Mouse (Mus musculus) testis, postnatal 14 days (tissue): Measurements from ENCODE around the gene Dctn3.
"Not testable (repeated sequence)": the region's sequence is repeated elsewhere in the genome, so short reads cannot be mapped to it uniquely, and the experiment has no call there.

ENCODE experiments used
- DNase-seq: peaks from one replicate; pipeline ENCODE4 v3.0.0; 2021; ENCODE audit warnings: low spot score

Gene Dctn3

GRCm38 (mm10) chr4:41698421-41699016, 24.5 kb downstream of the Dctn3 start:
- not testable (repeated sequence) for DNase-seq

- peak; percentile 67 for DNase-seq
These were observed 25.8 kb downstream of the Dctn3 start, which contains the start of gene Cntfr for GRCm38 (mm10) chr4:41696930-41697841. Gene Cntfr, minus strand, starts transcription at chr4:41697089.

GRCm38 (mm10) chr4:41696452-41696851, 26.5 kb downstream of the Dctn3 start:
- not testable (repeated sequence) for DNase-seq

- not testable (repeated sequence) for DNase-seq
These were observed 27.2 kb downstream of the Dctn3 start for GRCm38 (mm10) chr4:41695800-41696199.

DNA sequence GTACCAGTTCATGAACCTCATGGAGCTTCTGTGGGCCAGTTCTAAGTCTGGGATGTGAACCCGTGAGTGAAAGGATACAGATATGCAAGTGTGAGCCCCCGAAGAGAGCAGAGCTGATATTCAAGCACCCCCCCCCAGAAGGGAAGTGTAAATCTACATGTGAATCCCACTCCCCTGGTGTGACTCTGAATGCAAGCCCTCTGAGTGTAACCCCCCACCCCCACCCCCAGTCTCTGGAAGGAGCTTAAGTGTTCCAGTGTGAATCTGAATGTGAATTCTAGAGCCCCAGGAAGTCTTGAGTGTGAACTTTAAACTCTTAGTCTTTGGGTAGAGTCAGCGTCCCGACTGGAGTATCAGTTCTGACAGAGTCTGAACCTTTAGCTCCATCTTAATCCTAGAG, 29.5 kb downstream of the Dctn3 start:
- not testable (repeated sequence) for DNase-seq

DNA sequence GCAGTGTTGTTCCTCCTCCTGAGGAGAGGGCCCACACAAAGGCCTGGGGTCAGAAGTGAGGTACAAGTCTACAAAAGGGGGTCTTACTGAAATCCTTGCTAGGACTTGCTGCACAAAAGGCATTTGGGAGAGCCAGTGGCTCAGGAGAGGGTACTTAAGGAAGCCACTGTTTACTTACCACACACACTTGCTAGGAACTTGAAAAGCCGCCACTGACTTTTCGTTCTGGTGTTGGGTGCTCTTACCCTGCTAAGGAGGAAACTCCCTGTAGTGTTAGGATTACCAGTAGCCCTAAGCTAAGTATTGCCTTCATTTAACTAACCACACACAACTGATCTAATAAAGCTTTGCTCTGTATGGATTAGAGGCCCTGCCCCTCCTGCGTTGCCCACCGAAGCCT, 33.0 kb downstream of the Dctn3 start:
- DNase-seq = not testable (repeated sequence)

DNA sequence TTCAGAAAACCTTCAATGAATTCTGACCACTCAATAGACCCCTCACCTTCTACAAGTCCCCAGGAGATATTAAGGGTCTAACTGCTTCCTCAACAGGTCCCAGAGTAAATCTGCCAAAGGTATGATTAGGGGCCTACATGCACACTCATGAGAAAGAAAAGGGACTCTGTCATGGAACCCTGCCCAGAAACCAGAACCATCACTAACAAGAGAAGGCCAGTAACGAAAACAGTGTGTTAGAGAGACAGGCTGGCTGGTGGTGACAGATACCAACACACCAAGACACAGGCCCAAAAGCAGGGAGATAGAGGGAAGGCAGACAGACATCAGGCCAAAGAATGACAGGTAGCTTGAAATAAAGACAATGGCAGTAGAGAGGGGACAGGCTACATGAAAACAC, 34.4 kb downstream of the Dctn3 start:
- not testable (repeated sequence) for DNase-seq

DNA sequence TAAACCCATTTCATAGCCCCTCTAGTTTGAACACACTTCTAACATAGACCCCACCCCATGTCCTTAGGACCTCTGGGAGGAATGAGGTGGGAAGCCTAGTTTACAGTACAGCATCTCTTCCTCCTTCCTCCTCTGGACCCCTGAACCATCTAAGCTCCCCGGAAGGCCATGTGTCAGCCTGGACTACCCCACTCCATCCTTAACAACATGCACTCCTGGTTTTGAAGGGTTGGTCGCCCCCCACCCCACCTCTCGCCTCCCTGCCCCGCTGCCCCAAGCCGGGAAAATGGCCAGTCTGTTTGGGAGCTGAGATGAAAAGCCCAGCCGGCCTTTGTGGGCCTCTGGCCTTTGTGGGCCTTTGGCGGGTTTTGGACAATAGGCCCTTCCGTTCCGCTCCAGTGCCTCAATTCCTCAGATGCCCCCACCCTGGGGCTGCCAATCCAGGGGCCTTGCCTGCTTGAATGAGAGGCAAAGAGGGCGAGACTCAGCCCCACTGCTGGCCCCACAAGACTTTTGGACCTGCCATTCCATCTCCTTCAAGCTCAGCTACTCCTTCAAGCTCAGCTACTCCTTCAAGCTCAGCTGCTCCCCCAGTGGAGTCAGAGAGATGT, 37.0 kb downstream of the Dctn3 start:
- DNase-seq = not testable (repeated sequence)

- DNase-seq = not testable (repeated sequence)
These were observed 38.0 kb downstream of the Dctn3 start for GRCm38 (mm10) chr4:41684931-41685453.

DNA sequence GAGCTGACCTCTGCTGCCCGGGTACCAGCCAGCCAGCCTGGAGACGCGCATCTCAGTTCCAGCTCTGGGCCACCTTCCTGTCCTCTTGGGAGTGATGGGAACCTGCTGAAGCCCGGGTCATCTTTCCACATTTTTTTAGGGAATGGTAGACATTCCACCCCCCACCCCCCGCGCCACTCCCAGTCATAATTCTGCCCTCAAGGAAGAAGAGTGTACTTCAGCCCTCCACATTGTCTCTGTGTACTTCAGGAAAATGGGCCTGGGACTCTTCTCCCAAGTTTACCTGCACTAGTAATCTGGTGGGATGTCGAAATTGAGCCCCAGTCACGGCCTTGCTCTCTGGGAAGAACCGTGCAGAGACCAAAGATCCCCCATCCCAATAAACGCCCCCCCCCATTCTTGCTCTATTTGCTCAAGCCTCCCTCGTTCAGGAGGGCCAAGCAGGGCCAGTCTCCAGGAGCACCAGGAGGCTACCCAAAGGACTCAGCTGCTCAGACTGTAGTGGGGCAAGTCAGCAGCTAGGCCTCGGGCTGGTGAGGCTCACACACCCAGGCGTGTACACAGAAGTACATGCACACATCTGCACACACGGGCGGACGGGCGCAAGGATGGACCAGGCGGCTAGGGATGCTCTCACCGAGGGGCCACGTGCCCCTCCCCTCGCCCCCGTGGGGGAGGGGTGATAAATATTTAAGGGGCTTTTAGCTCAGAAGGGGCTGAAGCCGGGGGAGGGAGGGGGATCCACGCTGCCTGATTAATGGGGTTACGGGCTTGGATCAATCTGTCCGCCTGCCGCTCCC, 38.6 kb downstream of the Dctn3 start:
- not testable (repeated sequence) for DNase-seq

DNA sequence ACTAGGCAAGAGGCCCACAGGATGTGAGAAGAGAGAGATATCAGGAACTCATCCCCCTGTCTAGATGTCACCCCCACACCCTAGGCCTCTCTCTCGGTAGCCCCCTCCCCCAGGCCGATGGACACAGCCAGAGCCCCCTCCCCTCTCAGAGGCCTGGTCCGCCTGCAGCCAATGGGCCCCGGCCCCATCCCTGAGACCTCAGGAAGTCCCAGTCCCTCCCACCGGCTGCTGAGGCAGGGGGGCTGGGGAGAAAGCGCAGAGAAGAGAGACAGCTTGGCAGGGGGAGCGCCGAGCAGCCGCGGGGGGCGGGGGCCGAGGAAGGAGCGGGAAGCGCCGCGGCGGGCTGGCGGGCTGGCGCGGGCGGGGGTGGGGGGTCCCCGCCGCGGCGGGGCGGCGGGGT, 39.7 kb downstream of the Dctn3 start:
- not testable (repeated sequence) for DNase-seq

DNA sequence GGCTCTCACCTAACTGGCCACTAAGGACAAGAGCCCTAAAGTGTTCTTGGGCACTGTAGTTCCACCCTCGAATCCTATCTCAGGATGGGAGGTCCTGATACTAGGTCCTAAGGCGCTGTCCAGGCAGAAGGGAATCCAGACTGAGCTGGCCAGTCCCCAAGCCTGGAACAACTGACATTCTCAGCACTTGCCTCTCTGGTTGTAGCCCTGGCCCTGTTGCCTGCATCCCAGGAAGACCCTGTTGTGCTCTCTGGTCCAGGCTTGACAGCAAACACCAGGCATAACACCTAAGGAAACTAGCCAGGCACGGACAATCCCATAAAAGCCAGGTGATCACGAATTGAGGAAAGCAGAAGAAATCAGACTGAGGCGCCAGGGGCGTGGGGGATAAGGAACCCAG, 40.2 kb downstream of the Dctn3 start:
- no peak for DNase-seq

DNA sequence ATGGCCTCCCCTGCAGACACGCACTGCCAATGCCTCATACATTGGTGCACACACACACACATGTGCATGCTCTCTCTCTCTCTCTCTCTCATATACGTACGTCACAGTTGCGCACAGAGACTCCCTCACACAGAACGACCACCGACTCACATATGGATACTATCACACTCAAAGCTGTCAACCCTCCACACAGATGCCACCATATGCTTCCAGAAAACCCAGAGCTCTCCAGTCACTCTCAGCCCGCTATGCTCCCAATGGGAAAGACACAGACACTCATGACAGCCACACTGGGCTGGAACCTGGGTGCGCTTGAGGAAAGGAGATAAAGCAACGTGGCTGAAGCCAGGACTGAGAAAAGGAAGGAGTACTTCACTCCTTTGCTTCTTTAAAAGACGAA, 41.0 kb downstream of the Dctn3 start:
- no peak for DNase-seq

GRCm38 (mm10) chr4:41681176-41681575, 41.8 kb downstream of the Dctn3 start:
- no peak for DNase-seq

GRCm38 (mm10) chr4:41679291-41679690, 43.7 kb downstream of the Dctn3 start:
- DNase-seq = no peak

DNA sequence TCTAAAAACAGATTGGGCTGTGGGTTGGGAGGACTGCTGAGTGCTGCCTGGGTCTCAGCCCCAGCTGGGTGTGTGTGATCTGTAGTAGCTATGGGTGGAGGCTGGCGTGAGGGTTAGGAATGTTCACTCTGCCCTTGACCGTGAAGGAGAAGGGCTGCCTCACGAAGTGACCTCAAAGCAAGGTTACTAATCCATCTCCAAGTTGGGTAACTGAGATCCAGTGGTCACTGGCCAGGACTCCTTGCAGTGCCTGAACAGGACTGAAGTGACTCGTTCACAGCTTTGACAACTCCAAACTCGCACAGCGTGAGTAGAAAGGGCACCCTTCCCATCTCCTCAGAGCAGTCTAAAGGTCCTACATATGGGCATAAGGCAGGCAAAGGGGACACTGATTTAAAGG, 44.1 kb downstream of the Dctn3 start:
- no peak for DNase-seq

DNA sequence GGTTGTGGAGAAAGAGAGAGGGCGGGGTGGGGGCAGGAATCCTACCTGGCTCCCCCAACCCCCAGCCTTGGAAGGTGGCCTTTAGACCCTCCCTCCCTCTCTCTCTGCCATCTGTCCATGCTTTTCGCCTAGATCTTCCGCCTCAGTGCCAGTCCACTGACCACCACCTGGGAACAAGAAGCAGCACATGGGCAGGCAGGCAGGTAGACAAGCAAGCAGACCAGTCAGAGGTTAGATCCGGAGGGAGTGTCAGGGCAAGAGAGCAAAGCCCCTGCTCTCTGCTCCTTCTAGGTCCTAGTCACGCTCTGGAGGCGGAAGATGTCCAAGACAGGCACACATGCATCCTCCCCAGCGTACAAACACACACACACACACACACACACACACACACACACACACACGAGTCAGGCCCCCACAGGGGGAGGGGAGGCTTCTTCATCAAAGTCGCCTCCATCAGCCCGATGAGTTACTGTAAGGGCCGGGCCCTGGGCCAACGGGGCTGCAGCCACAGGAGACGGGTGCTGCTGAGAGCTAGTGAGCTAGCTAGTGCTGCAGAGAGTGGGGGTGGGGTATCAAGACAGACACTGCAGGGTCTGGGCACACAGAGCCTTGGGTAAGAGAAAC, 45.9 kb downstream of the Dctn3 start:
- no peak for DNase-seq

GRCm38 (mm10) chr4:41676248-41677005, 46.5 kb downstream of the Dctn3 start:
- DNase-seq = no peak

- no peak for DNase-seq
These were observed 49.8 kb downstream of the Dctn3 start for GRCm38 (mm10) chr4:41673186-41673585.

DNA sequence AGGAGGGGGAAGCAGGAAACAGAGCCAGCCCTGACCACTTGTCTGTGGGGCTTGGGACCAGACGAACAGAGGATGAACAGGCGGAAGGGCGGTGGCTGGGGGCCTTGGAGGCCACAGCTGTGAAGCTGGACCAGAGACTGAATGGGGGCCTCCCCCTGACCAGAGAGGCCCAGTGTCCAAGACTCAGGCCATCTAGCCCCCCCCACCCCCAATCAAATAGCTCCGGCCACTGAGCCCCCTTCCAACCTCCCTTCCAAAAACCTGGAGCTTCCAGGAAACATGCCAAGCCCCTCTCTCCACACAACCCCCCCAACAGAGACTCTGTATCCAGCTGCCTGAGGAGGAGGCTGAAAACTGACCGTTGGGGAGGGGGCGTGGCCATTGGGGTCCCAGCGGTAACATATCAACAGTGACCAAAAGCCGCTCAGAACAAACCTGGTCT, 50.4 kb downstream of the Dctn3 start:
- no peak for DNase-seq
